Mouse (Mus musculus): Measurements from ENCODE around the gene Pdcl3. TPM values are rescaled to one million over a fixed set of nuclear protein-coding genes. Genes with fewer than 3 reads are reported as not detected.
"Not testable (repeated sequence)": the region's sequence is repeated elsewhere in the genome, so short reads cannot be mapped to it uniquely, and the experiment has no call there.

The Pdcl3 gene
- total and polyA plus RNA-seq, 2 experiments from 2014 or later, result 34.1 to 146 TPM

- Histone ChIP-seq H3K27ac (ENCODE audit: low read depth, low read length) (no peak overlapping the region), H3K4me2 (ENCODE audit: low read depth, low read length, poor library complexity, severe bottlenecking) (no peak overlapping the region), H3K36me3 (ENCODE audit: insufficient read depth, low read length) (no peaks in the 10 kb centered on the region), H3K4me1 (ENCODE audit: insufficient read depth, low read length) (peaks cover 3% of the 10 kb centered on the region; the same call in 1 of the 2 replicates), H3K9me3 (ENCODE audit: low read length) (no peaks in the 10 kb centered on the region), H3K27me3 (ENCODE audit: insufficient read depth, low read length) (no peaks in the 10 kb centered on the region), H3K9ac (replicated peaks; ENCODE audit: low read length, poor library complexity, severe bottlenecking) (no peak overlapping the region), H3K4me3 (ENCODE audit: low read depth, low read length) (no peak overlapping the region)
- ATAC-seq (ENCODE audit: low FRiP score), result 0 out of 2 replicates have a peak, but pooled peaks have one; percentile 61
- no peak for TF ChIP-seq CTCF (IDR thresholded peaks at IDR 0.05)
- peak; percentile 36 for DNase-seq (ENCODE audit: low spot score)
- 72% methylated on average over 7 of the region's 7 CpGs for WGBS
These were observed 43.8 kb downstream of the Pdcl3 start for GRCm38 (mm10) chr1:39029176-39029575.

GRCm38 (mm10) chr1:39030108-39030507, 44.7 kb downstream of the Pdcl3 start:
- H3K4me2 ChIP-seq (ENCODE audit: low read depth, low read length, poor library complexity, severe bottlenecking), result peak overlapping the region; percentile 33
- DNase-seq (ENCODE audit: low spot score), result no peak
- peaks cover 3% of the 10 kb centered on the region; the same call in 1 of the 2 replicates for H3K4me1 ChIP-seq (ENCODE audit: insufficient read depth, low read length)
- no peaks in the 10 kb centered on the region for H3K27me3 ChIP-seq (ENCODE audit: insufficient read depth, low read length)
- 10% methylated on average over 7 of the region's 7 CpGs for WGBS
- no peaks in the 10 kb centered on the region for H3K36me3 ChIP-seq (ENCODE audit: insufficient read depth, low read length)
- H3K4me3 ChIP-seq (ENCODE audit: low read depth, low read length), result peak overlapping the region; percentile 8; the same call in 1 of the 2 replicates
- H3K27ac ChIP-seq (ENCODE audit: low read depth, low read length), result no peak overlapping the region
- no peak for ATAC-seq (ENCODE audit: low FRiP score)
- no peak overlapping the region for H3K9ac ChIP-seq (replicated peaks; ENCODE audit: low read length, poor library complexity, severe bottlenecking)
- no peaks in the 10 kb centered on the region for H3K9me3 ChIP-seq (ENCODE audit: low read length)
- TF ChIP-seq CTCF (IDR thresholded peaks at IDR 0.05), result no peak

GRCm38 (mm10) chr1:39035817-39036216, 50.4 kb downstream of the Pdcl3 start:
- no peak for TF ChIP-seq CTCF (IDR thresholded peaks at IDR 0.05)
- H3K36me3 ChIP-seq (ENCODE audit: insufficient read depth, low read length), result no peaks in the 10 kb centered on the region
- no peaks in the 10 kb centered on the region for H3K27me3 ChIP-seq (ENCODE audit: insufficient read depth, low read length)
- no peaks in the 10 kb centered on the region for H3K4me1 ChIP-seq (ENCODE audit: insufficient read depth, low read length)
- ATAC-seq (ENCODE audit: low FRiP score), result no peak
- H3K27ac ChIP-seq (ENCODE audit: low read depth, low read length), result no peak overlapping the region
- WGBS, result 84% methylated on average over 9 of the region's 9 CpGs
- no peaks in the 10 kb centered on the region for H3K9me3 ChIP-seq (ENCODE audit: low read length)
- no peak for DNase-seq (ENCODE audit: low spot score)
- H3K4me3 ChIP-seq (ENCODE audit: low read depth, low read length), result no peak overlapping the region
- H3K4me2 ChIP-seq (ENCODE audit: low read depth, low read length, poor library complexity, severe bottlenecking), result no peak overlapping the region
- no peak overlapping the region for H3K9ac ChIP-seq (replicated peaks; ENCODE audit: low read length, poor library complexity, severe bottlenecking)

- no peak overlapping the region for H3K4me2 ChIP-seq (ENCODE audit: low read depth, low read length, poor library complexity, severe bottlenecking)
- no peaks in the 10 kb centered on the region; the same call in 1 of the 2 replicates for H3K4me1 ChIP-seq (ENCODE audit: insufficient read depth, low read length)
- DNase-seq (ENCODE audit: low spot score) (peak; percentile 14), ATAC-seq (ENCODE audit: low FRiP score) (no peak)
- no peak overlapping the region for H3K27ac ChIP-seq (ENCODE audit: low read depth, low read length)
- no peaks in the 10 kb centered on the region for H3K36me3 ChIP-seq (ENCODE audit: insufficient read depth, low read length)
- 53% methylated on average over 2 of the region's 2 CpGs for WGBS
- H3K9ac ChIP-seq (replicated peaks; ENCODE audit: low read length, poor library complexity, severe bottlenecking), result no peak overlapping the region
- no peaks in the 10 kb centered on the region for H3K27me3 ChIP-seq (ENCODE audit: insufficient read depth, low read length)
- no peak overlapping the region for H3K4me3 ChIP-seq (ENCODE audit: low read depth, low read length)
- H3K9me3 ChIP-seq (ENCODE audit: low read length), result 0 out of 2 replicates have a peak, but pooled peaks cover 5% of the 10 kb centered on the region
- TF ChIP-seq CTCF (IDR thresholded peaks at IDR 0.05), result no peak
These were observed 56.8 kb downstream of the Pdcl3 start for GRCm38 (mm10) chr1:39042188-39042587.

GRCm38 (mm10) chr1:39044442-39044841, 59.0 kb downstream of the Pdcl3 start:
- 95% methylated on average over 1 of the region's 1 CpGs for WGBS
- H3K27ac ChIP-seq (ENCODE audit: low read depth, low read length); H3K4me2 ChIP-seq (ENCODE audit: low read depth, low read length, poor library complexity, severe bottlenecking); H3K27me3 ChIP-seq (ENCODE audit: insufficient read depth, low read length); H3K4me1 ChIP-seq (ENCODE audit: insufficient read depth, low read length); H3K36me3 ChIP-seq (ENCODE audit: insufficient read depth, low read length); ATAC-seq (ENCODE audit: low FRiP score); H3K9ac ChIP-seq (replicated peaks; ENCODE audit: low read length, poor library complexity, severe bottlenecking); DNase-seq (ENCODE audit: low spot score); H3K4me3 ChIP-seq (ENCODE audit: low read depth, low read length): not testable (repeated sequence)
- H3K9me3 ChIP-seq (ENCODE audit: low read length), result peaks cover 11% of the 10 kb centered on the region; the same call in 1 of the 2 replicates

- H3K4me1 ChIP-seq (ENCODE audit: insufficient read depth, low read length), result no peaks in the 10 kb centered on the region; the same call in 1 of the 2 replicates
- no peak for ATAC-seq (ENCODE audit: low FRiP score)
- WGBS, result 11% methylated on average over 7 of the region's 7 CpGs
- no peak overlapping the region for H3K4me3 ChIP-seq (ENCODE audit: low read depth, low read length)
- H3K9ac ChIP-seq (replicated peaks; ENCODE audit: low read length, poor library complexity, severe bottlenecking), result no peak overlapping the region
- TF ChIP-seq CTCF (IDR thresholded peaks at IDR 0.05), result no peak
- DNase-seq (ENCODE audit: low spot score), result no peak
- no peak overlapping the region for H3K27ac ChIP-seq (ENCODE audit: low read depth, low read length)
- no peak overlapping the region for H3K4me2 ChIP-seq (ENCODE audit: low read depth, low read length, poor library complexity, severe bottlenecking)
- H3K27me3 ChIP-seq (ENCODE audit: insufficient read depth, low read length), result no peaks in the 10 kb centered on the region
- peaks cover 11% of the 10 kb centered on the region; the same call in 1 of the 2 replicates for H3K9me3 ChIP-seq (ENCODE audit: low read length)
- no peaks in the 10 kb centered on the region for H3K36me3 ChIP-seq (ENCODE audit: insufficient read depth, low read length)
These were observed 61.3 kb downstream of the Pdcl3 start for GRCm38 (mm10) chr1:39046689-39047088.

Other genes with a start within 250 kb of the Pdcl3 start
- 155 and 183 TPM in 2 replicates for gene Lonrf2, start 148.9 kb upstream of the Pdcl3 start, total RNA-seq (2014; rRNA removed)
- 24.2 and 28.8 TPM in 2 replicates for gene Lonrf2, start 148.9 kb upstream of the Pdcl3 start, polyA plus RNA-seq (2015; fragmentation: Nextera tagmentation; extraction: Ambion mirVana)
- gene Chst10, start 87.4 kb upstream of the Pdcl3 start, total RNA-seq (2014; rRNA removed), result 85.2 and 88.5 TPM in 2 replicates
- 66.4 and 68.9 TPM in 2 replicates for gene Chst10, start 87.4 kb upstream of the Pdcl3 start, polyA plus RNA-seq (2015; fragmentation: Nextera tagmentation; extraction: Ambion mirVana)
- 0.33 TPM in 1 of 2 replicates, not detected in the other for gene Nms, start 46.5 kb upstream of the Pdcl3 start, total RNA-seq (2014; rRNA removed)
- 0.57 and 0.63 TPM in 2 replicates for gene Nms, start 46.5 kb upstream of the Pdcl3 start, polyA plus RNA-seq (2015; fragmentation: Nextera tagmentation; extraction: Ambion mirVana)
- 1.5 TPM in 2 replicates for gene Npas2, start 208.1 kb downstream of the Pdcl3 start, total RNA-seq (2014; rRNA removed)
- gene Npas2, start 208.1 kb downstream of the Pdcl3 start, polyA plus RNA-seq (2015; fragmentation: Nextera tagmentation; extraction: Ambion mirVana), result 1.1 and 1.2 TPM in 2 replicates